Mouse (Mus musculus) cortical plate, adult 2 months (tissue): ENCODE data around the gene Dnase2a.

ENCODE experiments used
- CTCF ChIP-seq: fragments of 200-500 bp; IDR thresholded peaks from 2 replicates; pipeline ENCODE4 v1.5.1; 2011; ENCODE audit warnings: mild to moderate bottlenecking, control low read depth, low read length; ENCODE audit not compliant: insufficient read depth; ENCODE audit errors: extremely low read depth
- POLR2A ChIP-seq: fragments of 200-500 bp; IDR thresholded peaks from 2 replicates; pipeline ENCODE4 v1.6.1; 2011; ENCODE audit warnings: mild to moderate bottlenecking, low read length, control low read depth; ENCODE audit not compliant: insufficient read depth; ENCODE audit errors: extremely low read depth

DNA sequence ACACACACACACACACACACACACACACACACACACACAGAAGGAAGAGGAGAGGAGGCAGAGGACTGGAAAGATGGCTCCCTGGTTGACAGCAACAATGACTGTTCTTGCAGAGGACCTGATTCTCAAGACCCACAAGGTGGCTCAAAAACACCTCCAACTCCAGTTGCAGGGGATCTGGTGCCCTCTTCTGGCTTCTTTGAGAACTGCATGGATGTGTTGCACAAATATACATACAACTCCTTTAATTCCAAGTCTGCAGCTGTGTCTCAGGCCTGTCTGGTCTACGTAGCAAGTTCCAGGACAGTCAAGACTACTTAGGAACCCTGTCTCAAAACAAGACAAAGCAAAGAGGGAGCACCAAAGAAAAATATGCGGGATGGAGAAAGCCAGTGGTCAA lies 48.4 kb downstream of the Dnase2a start:
- TF ChIP-seq POLR2A (no peak), CTCF (peak; percentile 85)
